Mouse (Mus musculus) liver, embryonic 13.5 days (tissue): ENCODE results near the gene Fbxl17. TPM values are rescaled to one million over a fixed set of nuclear protein-coding genes. Genes with fewer than 3 reads are reported as not detected.

Experiments used
- ATAC-seq: fragments of 200-750 bp; cut with Nextera tagmentation; 2 replicates; pipeline ENCODE4 v1.8.0; 2017; ENCODE audit warnings: low read depth, mild to moderate bottlenecking, moderate number of reproducible peaks, moderate library complexity
- DNase-seq: peaks from one replicate; pipeline ENCODE4 v3.0.0; 2022
- H3K27ac ChIP-seq: fragments of 300-500 bp; sonication (generic); 2 replicates; pipeline ENCODE4 v1.5.1; 2015; ENCODE audit warnings: moderate library complexity, mild to moderate bottlenecking, inconsistent platforms
- H3K27me3 ChIP-seq: fragments of 300-500 bp; sonication (generic); 2 replicates; pipeline ENCODE4 v1.6.1; 2015; ENCODE audit warnings: mild to moderate bottlenecking, inconsistent platforms
- H3K36me3 ChIP-seq: fragments of 300-500 bp; sonication (generic); 2 replicates; pipeline ENCODE4 v1.6.1; 2015; ENCODE audit warnings: mild to moderate bottlenecking, inconsistent platforms
- H3K4me1 ChIP-seq: fragments of 300-500 bp; sonication (generic); replicated peaks from 2 replicates; pipeline ENCODE4 v1.6.1; 2015; ENCODE audit warnings: inconsistent platforms
- H3K4me2 ChIP-seq: fragments of 300-500 bp; sonication (generic); 2 replicates; pipeline ENCODE4 v1.6.1; 2015; ENCODE audit warnings: inconsistent platforms, mild to moderate bottlenecking, moderate library complexity
- H3K4me3 ChIP-seq: fragments of 300-500 bp; sonication (generic); replicated peaks from 2 replicates; pipeline ENCODE4 v1.5.1; 2015; ENCODE audit warnings: mild to moderate bottlenecking, inconsistent platforms
- H3K9ac ChIP-seq: fragments of 300-500 bp; sonication (generic); 2 replicates; pipeline ENCODE4 v1.6.1; 2015; ENCODE audit warnings: mild to moderate bottlenecking, inconsistent platforms
- H3K9me3 ChIP-seq: fragments of 300-500 bp; sonication (generic); replicated peaks from 2 replicates; pipeline ENCODE4 v1.6.1; 2016; ENCODE audit warnings: inconsistent platforms
- WGBS: fragments of 180-500 bp; shearing (Covaris S2); methylation state at CpG from one replicate; pipeline ENCODE4 v1.1.7; 2015; ENCODE audit not compliant: insufficient replicate concordance; 5-methylcytosine and 5-hydroxymethylcytosine counted together
- polyA plus RNA-seq: library from polyadenylated mRNA; unstranded; fragments of >200 nt; fragmentation: Nextera tagmentation; extraction: Ambion mirVana; gene quantifications from 2 replicates; pipeline ENCODE4 v1.2.1, GENCODE M21; 2015

Gene Fbxl17
- polyA plus RNA-seq, 1 experiment from 2014 or later = 1.7 TPM

DNA sequence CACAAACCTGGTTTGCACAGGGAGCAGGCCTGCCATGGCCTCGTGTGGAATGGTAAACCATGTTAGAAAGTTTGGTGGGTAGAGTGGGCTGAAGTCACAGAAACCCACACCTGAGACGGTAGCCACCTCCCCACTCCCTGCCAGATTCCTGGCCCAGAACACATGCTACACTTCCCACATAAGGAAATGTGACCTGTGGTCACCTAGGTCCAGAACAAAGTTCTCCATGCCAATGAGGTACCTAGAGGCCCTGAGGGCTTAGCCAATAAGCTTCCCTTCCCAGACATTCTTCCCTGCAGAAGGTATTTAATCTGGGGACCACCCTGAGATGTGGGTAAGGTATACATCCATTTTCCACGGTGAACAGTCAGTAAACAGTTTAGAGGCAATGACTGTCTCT lies 409.7 kb downstream of the Fbxl17 start:
- Histone ChIP-seq H3K27ac (no peak overlapping the region), H3K27me3 (no peaks in the 10 kb centered on the region), H3K9ac (no peak overlapping the region), H3K36me3 (no peaks in the 10 kb centered on the region), H3K4me2 (no peak overlapping the region), H3K9me3 (no peaks in the 10 kb centered on the region), H3K4me3 (no peak overlapping the region), H3K4me1 (0 out of 2 replicates have a peak, but pooled peaks cover 3% of the 10 kb centered on the region)
- ATAC-seq = no peak
- 58% methylated on average over 3 of the region's 3 CpGs for WGBS
- no peak for DNase-seq

DNA sequence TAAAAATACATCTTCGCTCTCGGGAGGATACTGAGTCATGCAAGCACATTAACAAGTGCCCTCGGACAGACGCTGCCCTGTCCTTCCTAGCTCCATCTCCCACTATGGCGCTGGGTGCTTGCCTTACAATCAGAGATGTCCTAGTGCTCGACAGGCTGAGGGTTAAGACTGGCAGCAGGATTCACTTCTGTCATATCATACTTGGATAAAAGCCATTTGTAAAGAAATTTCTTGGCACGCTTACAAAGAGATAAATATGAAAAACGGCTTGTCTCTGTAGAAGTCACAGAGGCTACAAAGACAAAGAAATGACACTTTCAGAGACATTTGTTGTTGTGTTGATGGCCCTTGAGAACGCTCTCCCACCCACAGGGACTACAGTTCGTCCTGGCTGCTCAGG lies 412.6 kb downstream of the Fbxl17 start:
- 69% methylated on average over 10 of the region's 10 CpGs for WGBS
- no peak overlapping the region for H3K9ac ChIP-seq
- DNase-seq = no peak
- H3K4me3 ChIP-seq = no peak overlapping the region
- no peaks in the 10 kb centered on the region for H3K9me3 ChIP-seq
- no peaks in the 10 kb centered on the region for H3K27me3 ChIP-seq
- no peak for ATAC-seq
- no peak overlapping the region for H3K4me2 ChIP-seq
- H3K27ac ChIP-seq = no peak overlapping the region
- no peaks in the 10 kb centered on the region for H3K4me1 ChIP-seq
- no peaks in the 10 kb centered on the region for H3K36me3 ChIP-seq

DNA sequence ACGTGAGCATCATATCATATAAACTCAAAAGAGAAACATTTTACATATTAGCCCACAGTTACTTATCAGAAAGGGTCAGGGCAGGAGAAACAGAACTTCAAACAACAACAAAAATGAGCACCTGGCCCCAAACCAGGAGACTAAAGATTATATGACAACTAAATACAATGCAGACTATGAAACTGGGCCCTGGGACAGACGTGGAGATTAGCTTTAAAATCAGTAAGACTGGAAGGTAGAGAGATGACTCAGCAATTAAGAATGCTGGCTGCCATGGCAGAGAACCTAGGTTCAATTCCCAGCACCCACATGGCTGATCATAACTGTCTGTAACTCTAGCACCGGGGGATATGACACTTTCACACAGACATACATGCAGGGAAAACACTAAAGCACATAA lies 413.3 kb downstream of the Fbxl17 start:
- Histone ChIP-seq H3K27me3 (no peaks in the 10 kb centered on the region), H3K36me3 (no peaks in the 10 kb centered on the region), H3K9ac (no peak overlapping the region), H3K4me3 (no peak overlapping the region), H3K27ac (no peak overlapping the region), H3K4me1 (no peaks in the 10 kb centered on the region), H3K9me3 (no peaks in the 10 kb centered on the region), H3K4me2 (no peak overlapping the region)
- no peak for ATAC-seq
- WGBS = 44% methylated on average over 3 of the region's 3 CpGs
- DNase-seq = no peak

DNA sequence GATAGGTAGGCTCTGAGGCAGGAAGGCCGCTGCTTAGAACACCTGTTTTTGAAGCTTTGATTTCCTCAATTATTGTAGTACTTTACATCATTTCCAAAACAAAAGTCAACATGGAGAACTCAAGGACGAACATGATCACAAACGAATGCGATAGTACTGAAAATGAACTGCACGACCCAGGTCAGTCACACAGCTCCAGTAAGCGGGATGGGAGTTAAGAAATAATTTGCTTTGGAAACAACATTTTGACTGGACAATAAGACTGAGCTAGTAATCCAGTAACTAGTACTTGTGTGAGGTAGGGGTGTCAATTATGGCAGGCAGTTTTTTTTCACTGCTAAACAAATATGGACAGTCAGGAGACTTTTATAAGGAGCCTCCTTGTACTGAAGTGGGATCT lies 414.6 kb downstream of the Fbxl17 start:
- Histone ChIP-seq H3K4me2 (no peak overlapping the region), H3K36me3 (no peaks in the 10 kb centered on the region), H3K4me3 (no peak overlapping the region), H3K27ac (no peak overlapping the region), H3K4me1 (no peaks in the 10 kb centered on the region), H3K9ac (no peak overlapping the region), H3K27me3 (no peaks in the 10 kb centered on the region), H3K9me3 (no peaks in the 10 kb centered on the region)
- 79% methylated on average over 6 of the region's 6 CpGs for WGBS
- ATAC-seq (no peak), DNase-seq (no peak)

DNA sequence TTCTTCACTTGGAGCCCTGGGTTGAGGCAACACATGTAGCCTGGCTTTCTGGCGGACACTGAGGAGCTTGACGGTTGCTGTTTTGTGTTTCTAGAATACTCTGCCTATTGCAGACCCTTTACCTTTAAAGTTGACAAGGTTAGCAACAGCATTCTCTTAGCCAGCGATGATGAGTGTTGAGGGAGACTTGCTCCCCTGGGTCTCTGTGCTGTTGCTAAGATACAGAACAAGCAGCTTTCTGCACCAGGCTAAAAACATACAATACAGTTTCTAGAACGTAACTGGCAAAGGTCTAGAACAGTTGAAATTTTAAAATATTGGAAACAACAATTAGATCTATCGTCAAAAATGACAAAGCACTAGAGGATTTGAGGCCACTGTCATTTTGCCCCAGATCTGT lies 420.7 kb downstream of the Fbxl17 start:
- Histone ChIP-seq H3K36me3 (no peaks in the 10 kb centered on the region), H3K4me3 (no peak overlapping the region), H3K4me1 (no peaks in the 10 kb centered on the region), H3K9ac (no peak overlapping the region), H3K9me3 (no peaks in the 10 kb centered on the region), H3K27ac (no peak overlapping the region), H3K4me2 (no peak overlapping the region), H3K27me3 (no peaks in the 10 kb centered on the region)
- ATAC-seq (no peak), DNase-seq (no peak)
- WGBS = 74% methylated on average over 5 of the region's 5 CpGs

DNA sequence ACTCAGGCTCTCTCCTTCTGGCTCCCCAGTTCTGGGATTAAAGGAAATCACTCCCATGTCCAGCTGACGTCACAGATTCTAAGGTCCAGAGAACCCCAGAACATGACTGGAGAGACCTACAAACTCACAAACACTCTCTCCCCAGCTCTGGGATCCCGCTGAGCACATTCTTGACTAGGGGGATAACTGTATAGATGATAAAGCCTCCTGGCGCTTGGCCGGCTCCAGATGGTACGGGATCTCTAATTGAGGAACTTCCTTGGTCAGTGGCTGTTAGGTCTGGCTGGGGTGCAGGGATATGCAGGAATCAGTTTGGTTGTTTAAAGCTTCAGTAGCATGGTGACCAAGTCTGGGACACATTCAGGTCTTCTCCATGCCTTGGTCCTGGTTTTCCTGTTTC lies 422.3 kb downstream of the Fbxl17 start:
- DNase-seq (no peak), ATAC-seq (no peak)
- Histone ChIP-seq H3K4me1 (no peaks in the 10 kb centered on the region), H3K27me3 (no peaks in the 10 kb centered on the region), H3K4me3 (no peak overlapping the region), H3K27ac (no peak overlapping the region), H3K4me2 (no peak overlapping the region), H3K9me3 (no peaks in the 10 kb centered on the region), H3K9ac (no peak overlapping the region), H3K36me3 (no peaks in the 10 kb centered on the region)
- WGBS = 63% methylated on average over 5 of the region's 5 CpGs

DNA sequence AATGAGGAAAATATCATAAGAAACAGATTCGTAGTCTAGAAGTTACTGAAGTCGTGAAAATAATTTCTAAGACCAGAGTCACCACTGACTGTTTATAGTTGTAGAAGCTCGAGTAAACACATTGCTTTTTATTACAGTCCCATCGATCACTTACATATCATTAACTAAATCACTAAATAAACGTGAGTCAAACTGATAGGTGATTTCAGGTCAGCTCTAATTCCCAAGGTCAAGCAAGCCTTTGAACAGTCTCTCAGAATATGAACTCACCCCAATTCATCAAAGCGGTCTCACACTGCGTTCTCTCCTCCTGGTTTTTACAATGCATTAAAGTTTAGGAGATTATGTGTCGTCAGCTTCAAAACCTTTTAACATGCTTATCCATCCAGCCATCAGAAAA lies 423.2 kb downstream of the Fbxl17 start:
- Histone ChIP-seq H3K4me3 (no peak overlapping the region), H3K36me3 (no peaks in the 10 kb centered on the region), H3K9ac (no peak overlapping the region), H3K27ac (no peak overlapping the region), H3K4me1 (no peaks in the 10 kb centered on the region), H3K9me3 (no peaks in the 10 kb centered on the region), H3K27me3 (no peaks in the 10 kb centered on the region), H3K4me2 (no peak overlapping the region)
- no peak for ATAC-seq
- 64% methylated on average over 8 of the region's 8 CpGs for WGBS
- DNase-seq = no peak

DNA sequence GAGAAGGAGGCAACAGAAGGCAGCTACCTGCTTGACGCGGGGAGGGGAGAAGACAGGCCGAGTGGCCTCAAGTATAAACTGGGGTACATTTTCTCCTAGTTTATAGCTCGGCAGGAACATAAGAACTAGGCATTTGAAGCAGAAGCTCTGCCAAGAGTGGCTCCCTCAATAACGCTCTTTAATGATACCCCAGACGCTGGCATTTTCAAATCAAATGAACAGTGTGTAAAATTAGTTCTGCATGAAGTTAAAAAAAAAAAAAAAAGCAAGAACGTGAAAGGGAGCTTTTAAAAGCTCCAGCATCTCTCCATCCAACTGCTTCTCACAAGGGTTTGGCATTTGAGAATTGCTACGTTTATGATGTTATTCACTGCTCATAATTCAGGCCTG lies 423.8 kb downstream of the Fbxl17 start:
- no peak for DNase-seq

DNA sequence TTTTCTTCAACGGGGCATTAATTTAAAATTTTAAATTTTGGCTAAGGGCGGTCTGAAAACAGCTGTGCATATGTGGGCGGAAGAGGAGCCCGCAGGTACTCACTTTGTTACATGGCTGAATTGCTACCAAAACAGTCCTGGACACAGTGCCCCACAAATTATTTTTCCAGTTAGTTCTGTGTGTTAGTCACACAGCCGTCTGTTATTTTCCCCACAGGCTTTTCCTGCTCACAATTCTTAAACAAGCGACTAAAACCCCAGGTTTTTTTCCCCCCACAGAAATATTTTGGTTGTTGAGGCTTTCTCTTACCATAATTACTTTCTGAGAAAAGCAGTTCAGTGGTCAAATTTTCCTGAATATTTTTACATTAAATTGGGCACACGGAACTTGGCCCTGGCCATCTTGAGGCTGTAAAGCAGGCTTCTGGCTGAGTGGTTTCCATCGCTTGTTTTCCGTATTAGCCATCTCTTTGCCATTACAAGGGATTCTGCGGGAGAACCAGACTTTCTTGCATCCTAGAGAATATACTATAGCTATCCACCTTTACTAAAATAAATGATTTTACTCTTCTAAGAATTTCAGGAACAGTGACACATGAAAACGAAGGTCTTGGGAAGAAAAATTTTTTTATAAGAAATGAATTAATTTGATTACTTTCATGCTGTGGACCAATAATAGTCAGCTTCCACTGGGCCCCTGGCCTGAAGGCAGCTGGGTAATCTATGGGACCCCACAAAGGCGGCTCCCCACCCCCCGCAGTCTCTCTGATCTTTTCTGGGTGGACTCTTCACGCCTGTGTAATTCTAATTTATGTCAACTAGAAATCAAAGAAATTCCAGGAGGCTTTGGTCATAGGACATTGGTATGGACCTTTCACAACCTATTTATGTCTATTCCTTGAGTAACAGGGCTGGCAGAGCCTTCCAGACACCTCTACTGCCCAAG lies 424.5 kb downstream of the Fbxl17 start:
- H3K27ac ChIP-seq = no peak overlapping the region
- H3K4me1 ChIP-seq = no peaks in the 10 kb centered on the region
- no peaks in the 10 kb centered on the region for H3K27me3 ChIP-seq
- 79% methylated on average over 14 of the region's 14 CpGs for WGBS
- ATAC-seq (no peak), DNase-seq (no peak)
- H3K9me3 ChIP-seq = no peaks in the 10 kb centered on the region
- H3K9ac ChIP-seq = no peak overlapping the region
- no peak overlapping the region for H3K4me2 ChIP-seq
- H3K4me3 ChIP-seq = no peak overlapping the region
- H3K36me3 ChIP-seq = no peaks in the 10 kb centered on the region

More for the DNA sequence above, 423.8 kb downstream of the Fbxl17 start:
- Histone ChIP-seq H3K27ac (no peak overlapping the region), H3K4me2 (no peak overlapping the region), H3K36me3 (no peaks in the 10 kb centered on the region), H3K9me3 (no peaks in the 10 kb centered on the region), H3K9ac (no peak overlapping the region), H3K27me3 (no peaks in the 10 kb centered on the region), H3K4me1 (no peaks in the 10 kb centered on the region), H3K4me3 (no peak overlapping the region)
- 70% methylated on average over 8 of the region's 8 CpGs for WGBS
- no peak for ATAC-seq

DNA sequence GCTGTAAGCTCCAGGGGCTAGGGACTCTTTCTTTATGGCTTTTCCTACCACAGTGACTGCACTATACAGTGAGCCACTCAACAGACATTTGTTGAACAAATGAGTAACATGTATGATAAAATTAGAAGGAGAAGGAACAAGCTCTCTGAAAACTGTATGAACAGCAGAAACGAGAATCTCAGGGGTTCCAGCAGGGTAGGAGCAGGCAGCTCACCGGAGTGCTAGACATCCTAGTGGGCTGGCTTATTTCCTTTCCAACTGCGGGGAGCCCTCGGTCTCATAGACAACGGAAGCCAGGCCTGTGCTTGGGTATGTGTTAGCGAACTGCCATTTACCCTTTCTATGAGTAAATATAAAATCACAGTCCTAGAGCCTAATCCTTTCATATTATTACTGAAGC lies 426.5 kb downstream of the Fbxl17 start:
- H3K9ac ChIP-seq = no peak overlapping the region
- H3K27ac ChIP-seq = no peak overlapping the region
- no peaks in the 10 kb centered on the region for H3K27me3 ChIP-seq
- no peaks in the 10 kb centered on the region for H3K9me3 ChIP-seq
- no peaks in the 10 kb centered on the region for H3K36me3 ChIP-seq
- DNase-seq = no peak
- H3K4me1 ChIP-seq = no peaks in the 10 kb centered on the region
- H3K4me3 ChIP-seq = no peak overlapping the region
- no peak overlapping the region for H3K4me2 ChIP-seq
- WGBS = 70% methylated on average over 6 of the region's 6 CpGs
- no peak for ATAC-seq

DNA sequence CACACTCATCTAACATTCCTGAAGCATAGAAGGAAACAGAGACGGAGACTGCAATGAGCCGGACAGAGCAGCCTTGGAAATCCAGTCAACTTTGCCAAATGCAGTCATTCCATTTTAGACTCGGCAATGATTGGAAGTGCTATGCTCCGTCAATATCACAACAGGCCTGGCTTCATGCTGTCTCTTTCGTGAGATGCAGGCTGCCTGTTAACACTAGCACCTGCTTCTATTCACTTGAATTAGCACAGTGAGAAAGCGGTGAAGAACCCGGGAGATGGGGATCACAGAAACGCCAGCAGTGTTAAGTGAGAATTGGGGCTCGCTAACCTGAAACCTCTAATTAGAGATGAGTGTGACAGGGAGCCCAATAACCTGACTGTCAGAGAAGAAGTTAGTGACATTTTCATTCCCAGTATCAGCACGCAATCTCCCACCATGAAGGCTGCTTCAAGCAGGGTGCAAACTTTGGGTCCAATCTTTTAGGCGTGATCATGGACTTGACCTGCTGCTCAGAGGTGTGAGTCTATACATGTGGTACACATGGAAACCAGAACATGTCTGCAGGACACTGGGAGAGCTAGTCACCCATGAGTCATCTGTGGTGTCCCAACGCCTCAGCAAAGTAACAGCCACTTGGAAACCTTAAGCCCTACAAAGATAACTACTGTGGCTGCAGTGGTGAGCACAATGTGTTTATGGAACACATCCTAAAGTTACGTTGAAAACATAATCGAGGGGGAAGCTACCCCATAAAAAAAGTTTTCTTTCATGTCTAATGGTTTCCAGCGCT lies 428.5 kb downstream of the Fbxl17 start:
- H3K27ac ChIP-seq = no peak overlapping the region
- ATAC-seq (no peak), DNase-seq (no peak)
- no peak overlapping the region for H3K4me2 ChIP-seq
- 79% methylated on average over 15 of the region's 15 CpGs for WGBS
- H3K27me3 ChIP-seq = no peaks in the 10 kb centered on the region
- no peaks in the 10 kb centered on the region for H3K36me3 ChIP-seq
- H3K9me3 ChIP-seq = no peaks in the 10 kb centered on the region
- no peak overlapping the region for H3K4me3 ChIP-seq
- H3K9ac ChIP-seq = no peak overlapping the region
- no peaks in the 10 kb centered on the region for H3K4me1 ChIP-seq
